Mouse (Mus musculus): ENCODE data around the gene Alpk3.

DNA sequence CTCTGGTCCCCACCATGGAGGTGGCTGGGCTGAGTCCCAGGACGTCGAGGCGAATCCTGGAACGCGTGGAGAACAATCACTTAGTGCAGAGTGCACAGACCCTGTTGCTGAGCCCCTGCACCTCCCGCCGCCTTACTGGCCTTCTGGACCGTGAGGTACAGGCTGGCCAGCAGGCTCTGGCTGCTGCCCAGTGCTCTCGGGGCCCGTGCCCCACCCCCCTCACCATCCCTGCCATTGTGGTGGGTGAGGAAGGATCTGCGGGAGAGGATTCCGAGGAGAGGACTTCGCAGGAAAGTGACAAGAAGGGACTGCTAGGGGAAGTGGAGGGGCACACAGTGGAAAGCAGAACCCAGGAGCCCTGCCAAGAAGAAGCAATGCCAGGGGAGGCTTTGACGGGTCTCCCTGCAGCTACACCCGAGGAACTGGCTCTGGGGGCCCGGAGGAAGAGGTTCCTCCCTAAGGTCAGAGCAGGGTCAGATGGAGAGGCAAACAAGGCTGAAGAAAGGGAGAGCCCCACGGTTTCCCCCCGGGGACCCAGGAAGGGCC, 36.1 kb downstream of the Alpk3 start:
- TF ChIP-seq CHD2 (IDR thresholded peaks at IDR 0.05; ENCODE audit: low read depth, low read length) (no peak), MAFK (IDR thresholded peaks at IDR 0.05; ENCODE audit: insufficient read depth, low read depth, low read length) (no peak), ZC3H11A (IDR thresholded peaks at IDR 0.05; ENCODE audit: borderline replicate concordance, low read depth, low read length) (no peak)

Measured in ES-E14 (cell line).